Comparison of ENCODE assay signal across 8 mouse cellular contexts in the genomic region with DNA sequence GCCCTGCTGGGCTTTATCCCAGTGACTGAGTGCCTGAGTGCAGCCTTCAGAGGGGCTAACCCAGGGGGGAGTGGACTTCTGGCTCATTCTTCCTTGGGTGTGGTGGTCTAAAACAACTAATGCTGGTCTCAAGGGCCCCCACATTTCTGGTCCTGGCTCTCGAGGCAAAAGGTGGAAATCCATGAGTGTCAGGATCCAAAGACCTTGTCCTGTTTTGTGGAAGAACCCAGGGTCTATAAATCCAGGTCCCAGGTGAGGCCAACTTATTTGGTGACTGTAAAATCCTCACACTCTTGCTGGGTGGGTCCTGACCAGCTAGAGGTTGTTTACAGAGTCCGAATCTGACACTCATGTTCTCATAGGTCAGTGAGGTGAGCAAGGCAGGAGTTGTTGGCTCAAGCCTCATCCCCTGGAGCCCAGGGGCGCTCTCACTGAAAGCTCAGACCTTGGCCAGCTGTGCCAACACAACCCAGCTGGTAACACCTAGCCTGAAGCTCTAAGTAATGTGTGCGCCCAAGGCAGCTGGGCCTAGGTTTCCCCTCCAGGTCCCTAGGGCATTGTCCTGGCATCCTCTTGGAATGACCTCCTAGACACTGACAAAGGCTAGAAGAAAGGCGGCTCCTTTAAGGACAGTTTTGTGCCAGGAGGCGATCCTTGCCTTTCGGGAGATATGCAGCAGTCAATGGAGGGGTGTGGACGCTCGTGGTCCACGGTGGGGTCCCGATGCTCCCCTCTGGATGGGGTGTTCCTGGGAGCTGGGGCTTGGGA. TPM values are rescaled to one million over a fixed set of nuclear protein-coding genes. Genes with fewer than 3 reads are reported as not detected.
DNase-seq lines count a peak whose midpoint lies in the region; ATAC-seq and TF ChIP-seq lines count a peak whose summit lies in the region.

No protein-coding gene starts in this region.

- H3K27ac ChIP-seq in cerebellum, adult 2 months (ENCODE audit: insufficient read depth, low read length): peak overlapping the region; percentile 15; the same call in 1 of the 2 replicates
- H3K27ac ChIP-seq in hindbrain, embryonic 11.5 days (ENCODE audit: low read depth, low read length): peak overlapping the region; percentile 81
- peak overlapping the region; percentile 63 for H3K27ac ChIP-seq in limb, embryonic 13.5 days
- H3K27ac ChIP-seq in stomach, embryonic 14.5 days (ENCODE audit: low read length): peak overlapping the region; percentile 74

- H3K36me3 ChIP-seq in hindbrain, embryonic 11.5 days (ENCODE audit: control insufficient read depth, insufficient read depth, low read length): no peaks in the 10 kb centered on the region
- no peaks in the 10 kb centered on the region for H3K36me3 ChIP-seq in limb, embryonic 13.5 days
- H3K36me3 ChIP-seq in stomach, embryonic 14.5 days (ENCODE audit: control insufficient read depth, insufficient read depth, low read length): no peaks in the 10 kb centered on the region; the same call in 1 of the 2 replicates

- 35% methylated on average over 11 of the region's 11 CpGs for WGBS in cerebellum, adult 2 months
- 22% methylated on average over 11 of the region's 11 CpGs for WGBS in hindbrain, embryonic 11.5 days
- 29% methylated on average over 11 of the region's 11 CpGs for WGBS in limb, embryonic 13.5 days
- WGBS in stomach, embryonic 14.5 days: 21% methylated on average over 11 of the region's 11 CpGs

- peak overlapping the region; percentile 67 for H3K9ac ChIP-seq in hindbrain, embryonic 11.5 days (ENCODE audit: low read depth, low read length)
- peak overlapping the region; percentile 58 for H3K9ac ChIP-seq in limb, embryonic 13.5 days
- H3K9ac ChIP-seq in stomach, embryonic 14.5 days (replicated peaks; ENCODE audit: low read depth, low read length): peak overlapping the region; percentile 36; the same call in 1 of the 2 replicates

- peak overlapping the region; percentile 52 for H3K4me2 ChIP-seq in hindbrain, embryonic 11.5 days (replicated peaks; ENCODE audit: low read depth, low read length)
- H3K4me2 ChIP-seq in limb, embryonic 13.5 days (replicated peaks): peak overlapping the region; percentile 62
- H3K4me2 ChIP-seq in stomach, embryonic 14.5 days (replicated peaks; ENCODE audit: low read depth, low read length): peak overlapping the region; percentile 43

- H3K27me3 ChIP-seq in cerebellum, adult 2 months (ENCODE audit: control insufficient read depth, insufficient read depth, low read length): no peaks in the 10 kb centered on the region
- no peaks in the 10 kb centered on the region for H3K27me3 ChIP-seq in hindbrain, embryonic 11.5 days (ENCODE audit: control insufficient read depth, insufficient read depth, low read length)
- no peaks in the 10 kb centered on the region; the same call in 1 of the 2 replicates for H3K27me3 ChIP-seq in limb, embryonic 13.5 days
- no peaks in the 10 kb centered on the region for H3K27me3 ChIP-seq in stomach, embryonic 14.5 days (ENCODE audit: control insufficient read depth, insufficient read depth, low read length)

- peaks cover 9% of the 10 kb centered on the region for H3K4me1 ChIP-seq in cerebellum, adult 2 months (ENCODE audit: control insufficient read depth, insufficient read depth, low read length)
- H3K4me1 ChIP-seq in hindbrain, embryonic 11.5 days (replicated peaks; ENCODE audit: control insufficient read depth, insufficient read depth, low read length): peaks cover 58% of the 10 kb centered on the region
- peaks cover 95% of the 10 kb centered on the region for H3K4me1 ChIP-seq in limb, embryonic 13.5 days
- H3K4me1 ChIP-seq in stomach, embryonic 14.5 days (ENCODE audit: control insufficient read depth, insufficient read depth, low read length): peaks cover 79% of the 10 kb centered on the region

- H3K4me3 ChIP-seq in cerebellum, adult 2 months (replicated peaks; ENCODE audit: insufficient read depth, low read depth, low read length): peak overlapping the region; percentile 20
- H3K4me3 ChIP-seq in hindbrain, embryonic 11.5 days (ENCODE audit: low read depth, low read length): peak overlapping the region; percentile 19
- H3K4me3 ChIP-seq in limb, embryonic 13.5 days: peak overlapping the region; percentile 23
- 0 out of 2 replicates have a peak overlapping the region, but pooled peaks have one; percentile 12 for H3K4me3 ChIP-seq in stomach, embryonic 14.5 days (ENCODE audit: low read depth, low read length)

- DNase-seq in cerebellum, adult 2 months: peak in 1 of 2 experiments; percentile 32
- peak; percentile 47 for DNase-seq in embryo, embryonic 10 days (ENCODE audit: low spot score)
- no peak for DNase-seq in hindbrain, embryonic 11.5 days (ENCODE audit: low spot score)
- DNase-seq in layer of hippocampus, adult 18-20 months (ENCODE audit: low spot score in 2 of 2): no peak

- TF ChIP-seq POLR2A in cerebellum, adult 2 months (IDR thresholded peaks at IDR 0.05; ENCODE audit: borderline replicate concordance, insufficient read depth, low read length): no peak

- no peaks in the 10 kb centered on the region for H3K9me3 ChIP-seq in hindbrain, embryonic 11.5 days (ENCODE audit: control insufficient read depth, low read length)
- H3K9me3 ChIP-seq in limb, embryonic 13.5 days: no peaks in the 10 kb centered on the region
- no peaks in the 10 kb centered on the region for H3K9me3 ChIP-seq in stomach, embryonic 14.5 days (ENCODE audit: control insufficient read depth, low read depth, low read length)

- no peak for TF ChIP-seq CTCF in cerebellum, adult 2 months (IDR thresholded peaks at IDR 0.05; ENCODE audit: borderline replicate concordance, insufficient read depth, low read depth, low read length)

- no peak for ATAC-seq in cerebellum, adult (ENCODE audit: insufficient number of reproducible peaks, low FRiP score, low TSS enrichment)
- ATAC-seq in hindbrain, embryonic 11.5 days (ENCODE audit: low FRiP score): 0 out of 2 replicates have a peak, but pooled peaks have one; percentile 20
- ATAC-seq in limb, embryonic 13.5 days (ENCODE audit: low FRiP score, low read depth): no peak
- ATAC-seq in stomach, embryonic 14.5 days (ENCODE audit: insufficient number of reproducible peaks, insufficient read depth, low FRiP score, low read depth): no peak
- ATAC-seq in granulocyte monocyte progenitor cell, adult 5-6 weeks (replicated peaks; ENCODE audit: poor library complexity, severe bottlenecking): no peak

RNA-seq across cellular contexts. Expression of a gene that starts 8.1 kb away (rescaled TPM):
- 17.0 and 17.6 TPM in 2 replicates for polyA plus RNA-seq in cerebellum, adult 2 months (2012; rRNA removed)
- polyA plus RNA-seq in hindbrain, embryonic 11.5 days (2014; fragmentation: Nextera tagmentation; extraction: Ambion mirVana): 18.1 and 23.1 TPM in 2 replicates
- 12.7 and 13.8 TPM in 2 replicates for polyA plus RNA-seq in limb, embryonic 13.5 days (2015; fragmentation: Nextera tagmentation; extraction: Ambion mirVana)
- 12.2 and 13.4 TPM in 2 replicates for polyA plus RNA-seq in stomach, embryonic 14.5 days (2014; fragmentation: Nextera tagmentation; extraction: Ambion mirVana)
- total RNA-seq in layer of hippocampus, adult 18-20 months (2021): 10 to 100 TPM; 17.6 to 19.0 TPM
- 22.5 and 22.9 TPM in 2 replicates for total RNA-seq in granulocyte monocyte progenitor cell, adult 5-6 weeks (2014; fragmentation: Nextera tagmentation)
- total RNA-seq in granulocyte monocyte progenitor cell, adult 5-6 weeks (2017): 4.7 and 5.9 TPM in 2 replicates

Comparison
In these comparisons a context has a peak if more than half of its experiments do, and no peak if none do; other contexts are left out.
1. H3K27ac ChIP-seq: peak in every context shown above with its lines; median percentile 81 in hindbrain, embryonic 11.5 days; 74 in stomach, embryonic 14.5 days; 63 in limb, embryonic 13.5 days; 15 in cerebellum, adult 2 months.